Mouse (Mus musculus) ES-Bruce4 (cell line): ENCODE measurements around the gene A030003K21Rik. TPM values are rescaled to one million over a fixed set of nuclear protein-coding genes. Genes with fewer than 3 reads are reported as not detected.
"Not testable (repeated sequence)": the region's sequence is repeated elsewhere in the genome, so short reads cannot be mapped to it uniquely, and the experiment has no call there.

Experiments
- H3K27ac ChIP-seq: 2 replicates; pipeline ENCODE4 v1.5.1; 2012; ENCODE audit warnings: low read length, inconsistent platforms; ENCODE audit not compliant: insufficient read depth
- H3K27me3 ChIP-seq: 2 replicates; pipeline ENCODE4 v1.6.1; 2012; ENCODE audit warnings: mild to moderate bottlenecking, low read length, inconsistent platforms; ENCODE audit not compliant: control insufficient read depth, poor library complexity, insufficient read depth, severe bottlenecking
- H3K36me3 ChIP-seq: 2 replicates; pipeline ENCODE4 v1.6.1; 2012; ENCODE audit warnings: inconsistent platforms, mild to moderate bottlenecking, low read length, moderate library complexity; ENCODE audit not compliant: control insufficient read depth, poor library complexity, insufficient read depth, severe bottlenecking
- H3K4me1 ChIP-seq: one replicate; pipeline ENCODE4 v1.8.1; 2011; ENCODE audit warnings: low read length; ENCODE audit not compliant: control insufficient read depth, insufficient read depth
- H3K4me3 ChIP-seq: 2 replicates; pipeline ENCODE4 v1.5.1; 2011; ENCODE audit warnings: low read depth, mild to moderate bottlenecking, low read length
- H3K9ac ChIP-seq: 2 replicates; pipeline ENCODE4 v1.6.1; 2012; ENCODE audit warnings: low read depth, mild to moderate bottlenecking, inconsistent platforms; ENCODE audit not compliant: poor library complexity, severe bottlenecking
- H3K9me3 ChIP-seq: replicated peaks from 2 replicates; pipeline ENCODE4 v1.6.1; 2012; ENCODE audit warnings: mild to moderate bottlenecking, low read length, inconsistent platforms; ENCODE audit not compliant: control insufficient read depth, poor library complexity, insufficient read depth, severe bottlenecking
- CTCF ChIP-seq: IDR thresholded peaks from one replicate; pipeline ENCODE4 v1.8.1; 2011; ENCODE audit warnings: low read depth, low read length
- EP300 ChIP-seq: IDR thresholded peaks from 2 replicates; pipeline ENCODE4 v1.6.1; 2011; ENCODE audit warnings: low read depth, low read length; ENCODE audit not compliant: insufficient read depth
- POLR2A ChIP-seq: IDR thresholded peaks from one replicate; pipeline ENCODE4 v1.8.1; 2011; ENCODE audit warnings: low read length; ENCODE audit not compliant: insufficient read depth
- polyA plus RNA-seq: library from polyadenylated mRNA; stranded (reverse); fragments of >200 nt; gene quantifications from 2 replicates; pipeline ENCODE4 v1.2.4, GENCODE M21; 2011; ENCODE audit warnings: low read depth; ENCODE audit not compliant: missing spikeins, insufficient read depth, insufficient read length

Gene A030003K21Rik
- not detected in 2 replicates for polyA plus RNA-seq

- H3K4me1 ChIP-seq, H3K9ac ChIP-seq, H3K36me3 ChIP-seq, H3K27ac ChIP-seq, H3K27me3 ChIP-seq, H3K4me3 ChIP-seq: not testable (repeated sequence)
- H3K9me3 ChIP-seq: peaks cover 27% of the 10 kb centered on the region
These were observed at the start of gene A030003K21Rik for GRCm38 (mm10) chr1:82943295-82943694. A030003K21Rik (minus strand) TSS chr1:82943388.

DNA sequence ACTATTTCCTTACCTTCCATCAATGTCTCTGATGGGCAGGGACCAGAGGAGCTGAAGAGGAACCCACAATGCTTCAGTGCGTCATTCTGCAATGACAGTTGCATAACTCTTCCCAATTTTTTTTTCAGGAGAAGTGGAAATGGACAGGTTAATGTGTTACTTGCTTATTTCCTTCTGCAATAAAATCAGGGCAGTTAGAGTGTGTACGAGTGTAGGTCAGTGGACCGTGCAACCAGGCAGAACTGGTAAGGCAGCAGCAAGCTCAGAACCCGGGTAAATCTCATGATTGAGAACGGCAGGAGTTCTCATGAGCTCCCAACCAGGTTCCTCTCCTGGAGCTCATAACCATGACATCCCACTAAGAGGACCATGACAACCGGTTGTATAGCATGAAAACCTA, 48.9 kb upstream of the A030003K21Rik start:
- Histone ChIP-seq H3K4me3 (no peak overlapping the region), H3K27me3 (no peaks in the 10 kb centered on the region; the same call in 1 of the 2 replicates), H3K27ac (no peak overlapping the region), H3K36me3 (no peaks in the 10 kb centered on the region), H3K9ac (no peak overlapping the region), H3K9me3 (no peaks in the 10 kb centered on the region), H3K4me1 (no peaks in the 10 kb centered on the region)
- TF ChIP-seq EP300 (no peak), CTCF (no peak)

DNA sequence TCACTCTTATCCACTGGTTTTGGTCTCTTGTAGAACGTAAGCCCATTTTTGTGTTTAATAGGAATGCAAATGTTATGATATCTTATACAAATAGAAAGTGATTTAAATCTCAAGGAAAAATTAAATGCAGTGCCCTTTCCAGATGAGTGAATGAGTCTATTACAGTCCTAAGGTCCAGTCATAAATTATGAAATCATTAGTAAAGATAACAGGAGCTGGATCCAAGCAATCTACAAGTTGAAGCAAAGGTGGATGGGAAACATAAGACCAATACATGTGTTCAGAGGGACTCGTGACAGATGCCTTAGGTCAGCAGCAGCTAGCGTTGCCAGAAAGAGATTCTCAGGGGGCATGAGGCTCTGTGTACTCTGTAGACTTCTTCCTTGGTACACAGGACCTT, 48.4 kb upstream of the A030003K21Rik start:
- H3K9me3 ChIP-seq: no peaks in the 10 kb centered on the region
- TF ChIP-seq CTCF: no peak
- no peak for TF ChIP-seq POLR2A
- TF ChIP-seq EP300: no peak
- H3K4me3 ChIP-seq: no peak overlapping the region
- no peaks in the 10 kb centered on the region; the same call in 1 of the 2 replicates for H3K27me3 ChIP-seq
- no peaks in the 10 kb centered on the region for H3K36me3 ChIP-seq
- no peaks in the 10 kb centered on the region for H3K4me1 ChIP-seq
- H3K9ac ChIP-seq: no peak overlapping the region
- H3K27ac ChIP-seq: no peak overlapping the region

DNA sequence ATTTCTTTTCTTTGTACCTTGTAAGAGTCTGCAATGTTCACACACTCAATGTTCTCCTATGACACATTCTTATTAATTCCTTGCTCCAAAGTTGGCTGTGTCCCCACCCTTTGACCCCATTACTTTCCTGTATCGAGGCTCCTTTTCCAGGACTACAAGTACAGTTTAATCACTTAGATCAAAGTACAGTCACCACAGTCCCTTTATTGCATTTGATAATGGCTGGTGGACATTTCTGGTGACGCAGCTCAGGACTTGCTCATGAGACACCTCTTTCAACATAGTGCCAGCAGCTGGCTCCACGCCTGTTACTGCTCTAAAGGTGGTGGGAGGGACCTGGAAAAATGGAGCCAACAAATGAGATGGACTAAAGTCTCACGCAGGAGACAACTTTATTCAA, 47.9 kb upstream of the A030003K21Rik start:
- H3K27ac ChIP-seq: no peak overlapping the region
- no peaks in the 10 kb centered on the region for H3K4me1 ChIP-seq
- no peaks in the 10 kb centered on the region for H3K36me3 ChIP-seq
- H3K27me3 ChIP-seq: no peaks in the 10 kb centered on the region; the same call in 1 of the 2 replicates
- no peak overlapping the region for H3K9ac ChIP-seq
- TF ChIP-seq EP300: no peak
- no peak for TF ChIP-seq CTCF
- TF ChIP-seq POLR2A: no peak
- no peak overlapping the region for H3K4me3 ChIP-seq
- no peaks in the 10 kb centered on the region for H3K9me3 ChIP-seq

- H3K4me3 ChIP-seq: no peak overlapping the region
- H3K27me3 ChIP-seq: no peaks in the 10 kb centered on the region
- TF ChIP-seq CTCF (no peak), POLR2A (no peak), EP300 (no peak)
- no peak overlapping the region for H3K27ac ChIP-seq
- peaks cover 5% of the 10 kb centered on the region; the same call in 1 of the 2 replicates for H3K9me3 ChIP-seq
- no peak overlapping the region for H3K9ac ChIP-seq
- H3K36me3 ChIP-seq: no peaks in the 10 kb centered on the region
- no peaks in the 10 kb centered on the region for H3K4me1 ChIP-seq
These were observed 44.5 kb upstream of the A030003K21Rik start for GRCm38 (mm10) chr1:82987530-82988198.

DNA sequence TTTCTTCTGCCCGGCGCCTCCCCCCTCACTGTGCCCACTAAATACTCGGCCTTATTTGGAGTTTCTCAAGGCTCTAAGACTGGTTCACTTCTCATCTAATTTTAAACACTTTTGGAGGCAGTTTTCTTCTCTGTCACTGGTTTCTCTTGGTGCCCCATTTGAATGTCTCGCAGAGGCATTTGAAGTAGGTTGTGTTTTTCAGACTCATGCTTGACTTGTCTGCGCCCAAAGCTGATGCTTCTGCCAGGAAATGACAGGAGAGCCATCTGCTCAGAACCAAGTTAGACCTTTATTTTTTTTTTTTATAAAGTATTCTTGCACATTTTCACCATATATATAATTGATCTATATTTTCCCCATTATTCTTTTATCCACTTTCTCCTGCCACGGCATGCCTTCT, 43.5 kb upstream of the A030003K21Rik start:
- H3K27ac ChIP-seq: no peak overlapping the region
- H3K4me3 ChIP-seq: no peak overlapping the region
- no peaks in the 10 kb centered on the region for H3K4me1 ChIP-seq
- H3K9me3 ChIP-seq: peaks cover 5% of the 10 kb centered on the region; the same call in 1 of the 2 replicates
- H3K36me3 ChIP-seq: no peaks in the 10 kb centered on the region
- H3K9ac ChIP-seq: no peak overlapping the region
- H3K27me3 ChIP-seq: no peaks in the 10 kb centered on the region
- TF ChIP-seq POLR2A (no peak), CTCF (no peak), EP300 (no peak)
